Mouse (Mus musculus) stomach, adult 2 months (tissue): ENCODE data around the gene Ttc14. TPM values are rescaled to one million over a fixed set of nuclear protein-coding genes. Genes with fewer than 3 reads are reported as not detected.

ENCODE experiments used
- polyA plus RNA-seq: library from polyadenylated mRNA; depleted of rRNA; stranded (reverse); fragments of >200 nt; gene quantifications from 2 replicates; pipeline ENCODE4 v1.2.3, GENCODE M21; 2012; rRNA removed

The Ttc14 gene
- 7.2 and 17.0 TPM in 2 replicates for polyA plus RNA-seq

DNA sequence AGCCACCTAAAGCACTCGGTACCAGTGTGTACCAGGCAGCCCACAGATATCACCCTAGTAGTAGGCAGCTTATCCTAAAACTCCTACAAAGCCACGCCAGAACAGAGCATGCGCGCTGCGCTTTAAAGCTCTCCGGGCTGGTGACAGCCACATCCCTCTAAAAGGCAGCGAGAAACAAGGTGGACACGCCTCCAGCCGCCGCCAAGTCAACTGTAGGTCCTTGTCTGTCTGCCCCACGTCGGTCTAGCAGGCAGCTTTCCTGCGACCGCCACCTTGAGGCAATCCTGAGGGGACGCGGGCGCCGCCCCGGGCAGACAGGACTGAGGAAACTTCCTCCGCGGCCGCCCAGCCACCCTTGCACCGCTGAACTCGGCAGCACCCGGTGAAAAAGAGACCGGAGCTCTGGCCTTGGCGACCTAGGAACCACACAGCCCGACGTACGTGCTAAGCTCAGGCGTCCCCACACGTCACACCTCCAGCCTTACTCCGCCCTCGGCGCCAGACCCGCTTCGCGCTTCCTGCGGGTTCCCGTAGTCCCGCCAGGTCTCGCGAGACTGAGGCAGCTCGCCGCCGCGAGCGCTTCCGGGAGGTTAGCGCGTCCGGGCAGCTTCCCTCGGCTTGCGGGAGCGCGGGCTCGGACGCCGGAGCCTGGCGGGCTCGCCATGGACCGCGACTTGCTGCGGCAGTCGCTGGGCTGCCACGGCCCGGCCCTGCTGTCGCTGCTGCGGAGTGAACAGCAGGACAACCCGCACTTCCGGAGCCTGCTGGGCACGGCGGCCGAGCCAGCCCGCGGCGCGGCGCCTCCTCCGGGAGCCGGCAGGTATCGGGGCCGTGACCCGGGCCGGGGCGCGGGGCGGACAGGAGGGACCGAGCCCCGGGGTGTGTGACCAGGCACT lies at the start of gene Ttc14:
Gene Ttc14, plus strand, starts transcription at position 216 of the 896 bp plus-strand sequence.

GRCm38 (mm10) chr3:33843801-33844632 lies 44.4 kb downstream of the Ttc14 start, which contains the start of gene Ccdc39:
Gene Ccdc39 (minus strand): TSS chr3:33844310.

Other genes starting within 250 kb of the Ttc14 start
- 0.05 and 0.11 TPM in 2 replicates for gene Ccdc39, start 44.5 kb downstream of the Ttc14 start, polyA plus RNA-seq
- gene Fxr1, start 220.1 kb downstream of the Ttc14 start, polyA plus RNA-seq: 0.59 and 1.0 TPM in 2 replicates